Mouse (Mus musculus) spleen, adult 2 months (tissue): ENCODE measurements at regions not wholly inside any gene's neighbourhood (a gene's known extent, or its start where the extent isn't known, plus 50 kb on each side); places are given as distances from the start of the nearest gene placed in this dataset.

ENCODE experiments used
- DNase-seq, 2 experiments: peaks; one replicate each; pipeline versions ENCODE4 v3.0.0 to v3.0.0-alpha.2; 2012 to 2021; ENCODE audit warnings: low spot score in 2 of 2, low read depth in 1 of 2
- H3K27ac ChIP-seq: fragments of 200-500 bp; 2 replicates; pipeline ENCODE4 v1.5.1; 2012; ENCODE audit warnings: low read length, inconsistent platforms; ENCODE audit not compliant: insufficient read depth
- H3K27me3 ChIP-seq: fragments of 200-500 bp; 2 replicates; pipeline ENCODE4 v1.6.1; 2012; ENCODE audit warnings: mild to moderate bottlenecking, moderate library complexity, low read length, inconsistent platforms; ENCODE audit not compliant: control insufficient read depth, insufficient read depth
- H3K36me3 ChIP-seq: fragments of 200-500 bp; 2 replicates; pipeline ENCODE4 v1.6.1; 2012; ENCODE audit warnings: mild to moderate bottlenecking, low read length, inconsistent platforms; ENCODE audit not compliant: control insufficient read depth, insufficient read depth
- H3K4me1 ChIP-seq: fragments of 200-500 bp; 2 replicates; pipeline ENCODE4 v1.6.1; 2011; ENCODE audit warnings: inconsistent platforms; ENCODE audit not compliant: control insufficient read depth, insufficient read depth, insufficient read length
- H3K4me3 ChIP-seq: fragments of 200-500 bp; 2 replicates; pipeline ENCODE4 v1.5.1; 2011; ENCODE audit warnings: mild to moderate bottlenecking, inconsistent platforms; ENCODE audit not compliant: insufficient read depth, insufficient read length; ENCODE audit errors: extremely low read depth
- CTCF ChIP-seq: fragments of 200-500 bp; IDR thresholded peaks from 2 replicates; pipeline ENCODE4 v1.5.1; 2011; ENCODE audit warnings: mild to moderate bottlenecking, inconsistent platforms; ENCODE audit not compliant: insufficient read depth, insufficient read length, insufficient replicate concordance; ENCODE audit errors: extremely low read depth
- POLR2A ChIP-seq: fragments of 200-500 bp; IDR thresholded peaks from 2 replicates; pipeline ENCODE4 v1.6.1; 2011; ENCODE audit warnings: low read depth, low read length, inconsistent platforms
- WGBS: fragments of 180-500 bp; shearing (Covaris S2); methylation state at CpG from one replicate; pipeline ENCODE4 v1.1.7; 2018; 5-methylcytosine and 5-hydroxymethylcytosine counted together

GRCm38 (mm10) chr11:40624126-40624778 lies 70.8 kb downstream of the Mat2b start:
- TF ChIP-seq CTCF (no peak), POLR2A (no peak)
- H3K4me1 ChIP-seq: no peaks in the 10 kb centered on the region
- no peaks in the 10 kb centered on the region for H3K27me3 ChIP-seq
- no peak overlapping the region for H3K27ac ChIP-seq
- no peaks in the 10 kb centered on the region for H3K36me3 ChIP-seq
- 91% methylated on average over 3 of the region's 3 CpGs for WGBS
- H3K4me3 ChIP-seq: no peak overlapping the region; the same call in 1 of the 2 replicates
- DNase-seq: no peak

GRCm38 (mm10) chr11:40620036-40620435 lies 75.0 kb downstream of the Mat2b start:
- Histone ChIP-seq H3K4me3 (no peak overlapping the region), H3K4me1 (no peaks in the 10 kb centered on the region), H3K27me3 (no peaks in the 10 kb centered on the region), H3K27ac (no peak overlapping the region), H3K36me3 (no peaks in the 10 kb centered on the region)
- 79% methylated on average over 7 of the region's 7 CpGs for WGBS
- DNase-seq: no peak
- no peak for TF ChIP-seq CTCF
- TF ChIP-seq POLR2A: no peak

GRCm38 (mm10) chr11:40603008-40603407 lies 92.0 kb downstream of the Mat2b start:
- Histone ChIP-seq H3K27me3 (no peaks in the 10 kb centered on the region), H3K4me3 (no peak overlapping the region), H3K36me3 (no peaks in the 10 kb centered on the region), H3K4me1 (no peaks in the 10 kb centered on the region), H3K27ac (no peak overlapping the region)
- TF ChIP-seq POLR2A (no peak), CTCF (no peak)
- no peak for DNase-seq
- 92% methylated on average over 9 of the region's 9 CpGs for WGBS

GRCm38 (mm10) chr11:40601572-40601909 lies 93.5 kb downstream of the Mat2b start:
- no peaks in the 10 kb centered on the region for H3K36me3 ChIP-seq
- no peaks in the 10 kb centered on the region for H3K4me1 ChIP-seq
- no peak overlapping the region for H3K27ac ChIP-seq
- no peaks in the 10 kb centered on the region for H3K27me3 ChIP-seq
- WGBS: 0% methylated on average over 1 of the region's 1 CpGs
- DNase-seq: peak in 1 of 2 experiments; percentile 2
- TF ChIP-seq POLR2A (no peak), CTCF (no peak)
- no peak overlapping the region for H3K4me3 ChIP-seq

GRCm38 (mm10) chr11:40600773-40601571 lies 94.0 kb downstream of the Mat2b start:
- H3K27ac ChIP-seq: no peak overlapping the region
- TF ChIP-seq CTCF: no peak
- TF ChIP-seq POLR2A: no peak
- WGBS: 26% methylated on average over 11 of the region's 11 CpGs
- H3K4me3 ChIP-seq: no peak overlapping the region
- no peaks in the 10 kb centered on the region for H3K27me3 ChIP-seq
- no peaks in the 10 kb centered on the region for H3K36me3 ChIP-seq
- DNase-seq: no peak
- H3K4me1 ChIP-seq: no peaks in the 10 kb centered on the region

- 12% methylated on average over 15 of the region's 15 CpGs for WGBS
- no peak for DNase-seq
- Histone ChIP-seq H3K27me3 (no peaks in the 10 kb centered on the region), H3K36me3 (no peaks in the 10 kb centered on the region), H3K4me3 (no peak overlapping the region), H3K27ac (no peak overlapping the region), H3K4me1 (no peaks in the 10 kb centered on the region)
- TF ChIP-seq CTCF (no peak), POLR2A (no peak)
These were observed 94.8 kb downstream of the Mat2b start for GRCm38 (mm10) chr11:40599956-40600772.
